Mouse (Mus musculus) heart, embryonic 10.5 days (tissue): ENCODE measurements at regions not wholly inside any gene's neighbourhood (a gene's known extent, or its start where the extent isn't known, plus 50 kb on each side); places are given as distances from the start of the nearest gene placed in this dataset.

Source experiments
- DNase-seq: peaks from one replicate; pipeline ENCODE4 v3.0.0-alpha.2; 2017; ENCODE audit warnings: low spot score
- H3K27ac ChIP-seq: fragments of 300-500 bp; sonication (generic); 2 replicates; pipeline ENCODE4 v1.5.1; 2016; ENCODE audit warnings: mild to moderate bottlenecking
- H3K27me3 ChIP-seq: fragments of 300-500 bp; sonication (generic); 2 replicates; pipeline ENCODE4 v1.6.1; 2016; ENCODE audit warnings: mild to moderate bottlenecking; ENCODE audit not compliant: poor library complexity, insufficient read depth, severe bottlenecking
- H3K36me3 ChIP-seq: fragments of 300-500 bp; sonication (generic); 2 replicates; pipeline ENCODE4 v1.6.1; 2016; ENCODE audit warnings: mild to moderate bottlenecking, moderate library complexity
- H3K4me1 ChIP-seq: fragments of 300-500 bp; sonication (generic); 2 replicates; pipeline ENCODE4 v1.6.1; 2016; ENCODE audit warnings: mild to moderate bottlenecking
- H3K4me3 ChIP-seq: fragments of 300-500 bp; sonication (generic); 2 replicates; pipeline ENCODE4 v1.5.1; 2016; ENCODE audit warnings: mild to moderate bottlenecking, moderate library complexity
- H3K9me3 ChIP-seq: fragments of 300-500 bp; sonication (generic); 2 replicates; pipeline ENCODE4 v1.6.1; 2016; ENCODE audit warnings: mild to moderate bottlenecking, moderate library complexity
- WGBS: fragments of 180-500 bp; shearing (Covaris S2); methylation state at CpG from one replicate; pipeline ENCODE4 v1.1.7; 2016; 5-methylcytosine and 5-hydroxymethylcytosine counted together

- Histone ChIP-seq H3K36me3 (no peaks in the 10 kb centered on the region), H3K4me1 (peaks cover 4% of the 10 kb centered on the region; the same call in 1 of the 2 replicates), H3K27me3 (peaks cover 8% of the 10 kb centered on the region; the same call in 1 of the 2 replicates), H3K9me3 (no peaks in the 10 kb centered on the region), H3K4me3 (no peak overlapping the region), H3K27ac (no peak overlapping the region)
- 0% methylated on average over 2 of the region's 2 CpGs for WGBS
- DNase-seq: no peak
Observed at GRCm38 (mm10) chr4:142880323-142880759, 332.5 kb downstream of the Prdm2 start.

- Histone ChIP-seq H3K4me3 (no peak overlapping the region), H3K36me3 (no peaks in the 10 kb centered on the region), H3K4me1 (peaks cover 4% of the 10 kb centered on the region; the same call in 1 of the 2 replicates), H3K9me3 (no peaks in the 10 kb centered on the region), H3K27me3 (peaks cover 4% of the 10 kb centered on the region; the same call in 1 of the 2 replicates), H3K27ac (no peak overlapping the region)
- WGBS: 84% methylated on average over 3 of the region's 3 CpGs
- DNase-seq: no peak
Observed at GRCm38 (mm10) chr4:142876151-142876550, 336.6 kb downstream of the Prdm2 start.

GRCm38 (mm10) chr4:142875105-142875504, 337.7 kb downstream of the Prdm2 start:
- Histone ChIP-seq H3K4me1 (peaks cover under 1% of the 10 kb centered on the region; the same call in 1 of the 2 replicates), H3K36me3 (no peaks in the 10 kb centered on the region), H3K27me3 (peaks cover under 1% of the 10 kb centered on the region; the same call in 1 of the 2 replicates), H3K4me3 (no peak overlapping the region), H3K27ac (no peak overlapping the region), H3K9me3 (no peaks in the 10 kb centered on the region)
- 73% methylated on average over 5 of the region's 5 CpGs for WGBS
- no peak for DNase-seq

- Histone ChIP-seq H3K9me3 (no peaks in the 10 kb centered on the region), H3K27ac (no peak overlapping the region), H3K4me1 (no peaks in the 10 kb centered on the region), H3K4me3 (no peak overlapping the region), H3K27me3 (no peaks in the 10 kb centered on the region), H3K36me3 (no peaks in the 10 kb centered on the region)
- DNase-seq: no peak
- WGBS: 85% methylated on average over 7 of the region's 7 CpGs
Observed at GRCm38 (mm10) chr4:142866341-142866740, 346.5 kb downstream of the Prdm2 start.

GRCm38 (mm10) chr4:142865593-142865992, 347.2 kb downstream of the Prdm2 start:
- H3K9me3 ChIP-seq: no peaks in the 10 kb centered on the region
- H3K36me3 ChIP-seq: no peaks in the 10 kb centered on the region
- 76% methylated on average over 2 of the region's 2 CpGs for WGBS
- no peak for DNase-seq
- H3K4me1 ChIP-seq: no peaks in the 10 kb centered on the region
- no peak overlapping the region for H3K4me3 ChIP-seq
- no peaks in the 10 kb centered on the region for H3K27me3 ChIP-seq
- no peak overlapping the region for H3K27ac ChIP-seq

GRCm38 (mm10) chr4:142863939-142864338, 348.9 kb downstream of the Prdm2 start:
- Histone ChIP-seq H3K4me1 (no peaks in the 10 kb centered on the region), H3K4me3 (no peak overlapping the region), H3K27ac (no peak overlapping the region), H3K9me3 (no peaks in the 10 kb centered on the region), H3K27me3 (no peaks in the 10 kb centered on the region), H3K36me3 (no peaks in the 10 kb centered on the region)
- 84% methylated on average over 5 of the region's 5 CpGs for WGBS
- no peak for DNase-seq

- DNase-seq: no peak
- 85% methylated on average over 3 of the region's 3 CpGs for WGBS
Observed at GRCm38 (mm10) chr4:142860441-142860840, 352.4 kb downstream of the Prdm2 start.

GRCm38 (mm10) chr4:142856626-142857025, 356.2 kb downstream of the Prdm2 start:
- H3K27me3 ChIP-seq: no peaks in the 10 kb centered on the region
- H3K9me3 ChIP-seq: no peaks in the 10 kb centered on the region
- no peak overlapping the region for H3K4me3 ChIP-seq
- no peaks in the 10 kb centered on the region for H3K4me1 ChIP-seq
- WGBS: 70% methylated on average over 6 of the region's 6 CpGs
- H3K36me3 ChIP-seq: no peaks in the 10 kb centered on the region
- DNase-seq: no peak
- H3K27ac ChIP-seq: no peak overlapping the region

More at GRCm38 (mm10) chr4:142860441-142860840, 352.4 kb downstream of the Prdm2 start:
- no peak overlapping the region for H3K27ac ChIP-seq
- H3K27me3 ChIP-seq: no peaks in the 10 kb centered on the region
- H3K9me3 ChIP-seq: no peaks in the 10 kb centered on the region
- no peaks in the 10 kb centered on the region for H3K36me3 ChIP-seq
- no peaks in the 10 kb centered on the region for H3K4me1 ChIP-seq
- H3K4me3 ChIP-seq: no peak overlapping the region

- no peaks in the 10 kb centered on the region for H3K4me1 ChIP-seq
- 80% methylated on average over 6 of the region's 6 CpGs for WGBS
- H3K27ac ChIP-seq: no peak overlapping the region
- no peaks in the 10 kb centered on the region for H3K27me3 ChIP-seq
- H3K9me3 ChIP-seq: no peaks in the 10 kb centered on the region
- H3K4me3 ChIP-seq: no peak overlapping the region
- no peaks in the 10 kb centered on the region for H3K36me3 ChIP-seq
- DNase-seq: no peak
Observed at GRCm38 (mm10) chr4:142855635-142856034, 357.2 kb downstream of the Prdm2 start.

GRCm38 (mm10) chr4:142853924-142854323, 358.9 kb downstream of the Prdm2 start:
- no peak for DNase-seq
- H3K4me3 ChIP-seq: no peak overlapping the region
- H3K36me3 ChIP-seq: no peaks in the 10 kb centered on the region
- H3K9me3 ChIP-seq: no peaks in the 10 kb centered on the region
- H3K27me3 ChIP-seq: no peaks in the 10 kb centered on the region
- no peaks in the 10 kb centered on the region for H3K4me1 ChIP-seq
- WGBS: 89% methylated on average over 15 of the region's 15 CpGs
- no peak overlapping the region for H3K27ac ChIP-seq

- DNase-seq: no peak
- WGBS: 62% methylated on average over 6 of the region's 6 CpGs
- no peaks in the 10 kb centered on the region for H3K27me3 ChIP-seq
- H3K9me3 ChIP-seq: no peaks in the 10 kb centered on the region
- no peaks in the 10 kb centered on the region for H3K4me1 ChIP-seq
- no peak overlapping the region for H3K4me3 ChIP-seq
- no peak overlapping the region for H3K27ac ChIP-seq
- no peaks in the 10 kb centered on the region for H3K36me3 ChIP-seq
Observed at GRCm38 (mm10) chr4:142845066-142845696, 367.6 kb downstream of the Prdm2 start.

- DNase-seq: no peak
- H3K27ac ChIP-seq: no peak overlapping the region
- no peaks in the 10 kb centered on the region for H3K36me3 ChIP-seq
- H3K9me3 ChIP-seq: no peaks in the 10 kb centered on the region
- H3K27me3 ChIP-seq: no peaks in the 10 kb centered on the region
- H3K4me1 ChIP-seq: peaks cover 8% of the 10 kb centered on the region
- WGBS: 18% methylated on average over 4 of the region's 4 CpGs
- H3K4me3 ChIP-seq: no peak overlapping the region
Observed at GRCm38 (mm10) chr4:142839540-142839939, 373.3 kb downstream of the Prdm2 start.

- H3K4me3 ChIP-seq: no peak overlapping the region
Observed at GRCm38 (mm10) chr4:142838363-142838964, 374.3 kb downstream of the Prdm2 start.

More at GRCm38 (mm10) chr4:142838363-142838964, 374.3 kb downstream of the Prdm2 start:
- Histone ChIP-seq H3K9me3 (no peaks in the 10 kb centered on the region), H3K36me3 (no peaks in the 10 kb centered on the region), H3K4me1 (peaks cover 8% of the 10 kb centered on the region), H3K27ac (no peak overlapping the region), H3K27me3 (no peaks in the 10 kb centered on the region)
- 62% methylated on average over 4 of the region's 4 CpGs for WGBS
- no peak for DNase-seq
